Mouse (Mus musculus): ENCODE data around the gene Eif2b4. TPM values are rescaled to one million over a fixed set of nuclear protein-coding genes. Genes with fewer than 3 reads are reported as not detected.

The Eif2b4 gene
- polyA plus RNA-seq, 1 experiment from 2014 or later = 55.5 TPM

DNA sequence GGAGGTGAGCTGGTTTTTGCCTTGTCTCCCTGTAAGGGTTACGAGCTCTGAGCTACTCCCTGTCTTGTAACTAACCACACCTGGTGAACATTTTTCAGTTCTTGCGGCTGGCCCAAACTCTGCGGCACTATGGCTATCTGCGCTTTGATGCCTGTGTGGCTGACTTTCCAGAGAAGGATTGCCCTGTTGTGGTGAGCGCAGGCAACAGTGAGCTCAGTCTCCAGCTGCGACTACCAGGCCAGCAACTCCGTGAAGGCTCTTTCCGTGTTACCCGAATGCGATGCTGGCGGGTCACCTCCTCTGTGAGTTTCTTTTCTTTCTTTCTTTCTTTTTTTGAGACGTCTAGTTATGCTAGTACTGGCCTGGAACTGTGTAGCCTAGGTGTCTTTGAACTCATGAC, 3.8 kb upstream of the Eif2b4 start:
- 94% methylated on average over 12 of the region's 12 CpGs for WGBS
- Histone ChIP-seq H3K4me2 (ENCODE audit: low read depth, low read length) (no peak overlapping the region), H3K9ac (ENCODE audit: low read depth, low read length) (no peak overlapping the region), H3K9me3 (ENCODE audit: control insufficient read depth, low read length) (peaks cover 5% of the 10 kb centered on the region), H3K27me3 (replicated peaks; ENCODE audit: control insufficient read depth, insufficient read depth, low read length) (no peaks in the 10 kb centered on the region), H3K27ac (replicated peaks; ENCODE audit: low read depth, low read length) (no peak overlapping the region), H3K4me1 (ENCODE audit: control insufficient read depth, insufficient read depth, low read length) (peaks cover 5% of the 10 kb centered on the region), H3K4me3 (ENCODE audit: low read depth, low read length) (no peak overlapping the region), H3K36me3 (ENCODE audit: control insufficient read depth, insufficient read depth, low read length) (peaks cover 67% of the 10 kb centered on the region)
- DNase-seq (ENCODE audit: low spot score) = no peak
- ATAC-seq (ENCODE audit: low read depth) = no peak

- WGBS = 92% methylated on average over 10 of the region's 10 CpGs
- H3K4me2 ChIP-seq (ENCODE audit: low read depth, low read length) = no peak overlapping the region
- peaks cover 9% of the 10 kb centered on the region for H3K4me1 ChIP-seq (ENCODE audit: control insufficient read depth, insufficient read depth, low read length)
- peaks cover 68% of the 10 kb centered on the region for H3K36me3 ChIP-seq (ENCODE audit: control insufficient read depth, insufficient read depth, low read length)
- DNase-seq (ENCODE audit: low spot score) (no peak), ATAC-seq (ENCODE audit: low read depth) (no peak)
- H3K9me3 ChIP-seq (ENCODE audit: control insufficient read depth, low read length) = peaks cover 5% of the 10 kb centered on the region
- no peak overlapping the region for H3K9ac ChIP-seq (ENCODE audit: low read depth, low read length)
- H3K4me3 ChIP-seq (ENCODE audit: low read depth, low read length) = no peak overlapping the region
- no peaks in the 10 kb centered on the region for H3K27me3 ChIP-seq (replicated peaks; ENCODE audit: control insufficient read depth, insufficient read depth, low read length)
- H3K27ac ChIP-seq (replicated peaks; ENCODE audit: low read depth, low read length) = no peak overlapping the region
Observed at GRCm38 (mm10) chr5:31196207-31196606, 3.0 kb upstream of the Eif2b4 start.

- Histone ChIP-seq H3K9ac (ENCODE audit: low read depth, low read length) (no peak overlapping the region), H3K9me3 (ENCODE audit: control insufficient read depth, low read length) (peaks cover 5% of the 10 kb centered on the region), H3K4me1 (ENCODE audit: control insufficient read depth, insufficient read depth, low read length) (peaks cover 9% of the 10 kb centered on the region), H3K4me2 (ENCODE audit: low read depth, low read length) (no peak overlapping the region), H3K27ac (replicated peaks; ENCODE audit: low read depth, low read length) (no peak overlapping the region), H3K36me3 (ENCODE audit: control insufficient read depth, insufficient read depth, low read length) (peaks cover 73% of the 10 kb centered on the region), H3K27me3 (replicated peaks; ENCODE audit: control insufficient read depth, insufficient read depth, low read length) (no peaks in the 10 kb centered on the region), H3K4me3 (ENCODE audit: low read depth, low read length) (no peak overlapping the region)
- 94% methylated on average over 4 of the region's 4 CpGs for WGBS
- ATAC-seq (ENCODE audit: low read depth) = no peak
- DNase-seq (ENCODE audit: low spot score) = no peak
Observed at GRCm38 (mm10) chr5:31195671-31196070, 2.4 kb upstream of the Eif2b4 start.

DNA sequence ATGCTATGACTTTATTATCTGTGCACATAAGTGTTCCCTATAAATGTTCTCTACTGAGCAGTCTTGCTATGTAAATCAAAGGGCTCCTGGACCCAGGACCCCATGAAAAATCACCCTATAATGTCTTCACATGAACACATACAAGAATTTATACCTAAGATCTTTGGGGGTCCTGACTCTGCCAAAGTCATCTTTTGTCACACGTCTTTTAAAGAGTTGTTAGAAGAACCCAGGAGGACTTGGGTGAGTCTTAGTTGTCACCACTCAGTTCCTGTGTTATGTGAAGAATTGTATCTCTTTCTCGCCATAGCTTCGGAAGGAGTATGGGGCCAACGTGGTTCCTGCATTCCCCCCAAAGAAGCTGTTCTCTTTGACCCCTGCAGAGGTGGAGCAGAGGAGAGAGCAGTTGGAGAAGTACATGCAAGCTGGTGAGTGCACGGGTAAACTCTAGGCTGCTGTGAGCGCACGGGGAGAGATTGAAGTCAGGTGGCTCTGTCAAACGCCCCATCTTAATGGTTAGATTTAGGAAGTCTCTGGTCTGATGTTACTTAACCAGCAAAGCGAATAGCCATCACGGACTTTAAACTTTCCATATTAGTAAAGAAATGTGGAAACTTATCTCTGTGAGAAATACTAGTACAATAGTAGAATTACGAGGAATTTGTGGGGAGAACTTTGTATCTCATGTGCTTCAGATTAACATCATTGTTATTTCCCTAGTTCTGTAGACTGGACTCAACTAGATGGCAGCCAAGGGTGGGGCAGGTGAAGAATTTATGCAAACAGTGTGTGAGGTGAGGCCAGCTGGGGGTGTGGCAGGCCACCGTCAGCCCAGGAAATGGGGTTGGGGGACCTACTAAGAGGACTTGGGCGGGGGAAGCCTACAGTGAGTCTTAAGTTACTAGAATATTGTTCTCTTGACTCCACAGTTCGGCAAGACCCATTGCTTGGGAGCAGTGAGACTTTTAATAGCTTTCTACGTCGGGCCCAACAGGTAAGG, 1.6 kb upstream of the Eif2b4 start:
- Histone ChIP-seq H3K36me3 (ENCODE audit: control insufficient read depth, insufficient read depth, low read length) (peaks cover 74% of the 10 kb centered on the region), H3K4me2 (ENCODE audit: low read depth, low read length) (peak overlapping the region; percentile 92), H3K27ac (replicated peaks; ENCODE audit: low read depth, low read length) (no peak overlapping the region), H3K9me3 (ENCODE audit: control insufficient read depth, low read length) (no peaks in the 10 kb centered on the region), H3K4me1 (ENCODE audit: control insufficient read depth, insufficient read depth, low read length) (peaks cover 9% of the 10 kb centered on the region), H3K27me3 (replicated peaks; ENCODE audit: control insufficient read depth, insufficient read depth, low read length) (no peaks in the 10 kb centered on the region), H3K9ac (ENCODE audit: low read depth, low read length) (peak overlapping the region; percentile 87; the same call in 1 of the 2 replicates), H3K4me3 (ENCODE audit: low read depth, low read length) (peak overlapping the region; percentile 86)
- no peak for ATAC-seq (ENCODE audit: low read depth)
- WGBS = 91% methylated on average over 16 of the region's 16 CpGs
- no peak for DNase-seq (ENCODE audit: low spot score)

- Histone ChIP-seq H3K27ac (replicated peaks; ENCODE audit: low read depth, low read length) (peak overlapping the region; percentile 87), H3K4me1 (ENCODE audit: control insufficient read depth, insufficient read depth, low read length) (peaks cover 9% of the 10 kb centered on the region), H3K36me3 (ENCODE audit: control insufficient read depth, insufficient read depth, low read length) (peaks cover 73% of the 10 kb centered on the region), H3K4me3 (ENCODE audit: low read depth, low read length) (peak overlapping the region; percentile 86), H3K9ac (ENCODE audit: low read depth, low read length) (peak overlapping the region; percentile 87), H3K27me3 (replicated peaks; ENCODE audit: control insufficient read depth, insufficient read depth, low read length) (no peaks in the 10 kb centered on the region), H3K9me3 (ENCODE audit: control insufficient read depth, low read length) (no peaks in the 10 kb centered on the region), H3K4me2 (ENCODE audit: low read depth, low read length) (peak overlapping the region; percentile 92)
- peak; percentile 6 for DNase-seq (ENCODE audit: low spot score)
- 10% methylated on average over 25 of the region's 25 CpGs for WGBS
- no peak for ATAC-seq (ENCODE audit: low read depth)
Observed at GRCm38 (mm10) chr5:31193631-31194281, 526 bp upstream of the Eif2b4 start.

DNA sequence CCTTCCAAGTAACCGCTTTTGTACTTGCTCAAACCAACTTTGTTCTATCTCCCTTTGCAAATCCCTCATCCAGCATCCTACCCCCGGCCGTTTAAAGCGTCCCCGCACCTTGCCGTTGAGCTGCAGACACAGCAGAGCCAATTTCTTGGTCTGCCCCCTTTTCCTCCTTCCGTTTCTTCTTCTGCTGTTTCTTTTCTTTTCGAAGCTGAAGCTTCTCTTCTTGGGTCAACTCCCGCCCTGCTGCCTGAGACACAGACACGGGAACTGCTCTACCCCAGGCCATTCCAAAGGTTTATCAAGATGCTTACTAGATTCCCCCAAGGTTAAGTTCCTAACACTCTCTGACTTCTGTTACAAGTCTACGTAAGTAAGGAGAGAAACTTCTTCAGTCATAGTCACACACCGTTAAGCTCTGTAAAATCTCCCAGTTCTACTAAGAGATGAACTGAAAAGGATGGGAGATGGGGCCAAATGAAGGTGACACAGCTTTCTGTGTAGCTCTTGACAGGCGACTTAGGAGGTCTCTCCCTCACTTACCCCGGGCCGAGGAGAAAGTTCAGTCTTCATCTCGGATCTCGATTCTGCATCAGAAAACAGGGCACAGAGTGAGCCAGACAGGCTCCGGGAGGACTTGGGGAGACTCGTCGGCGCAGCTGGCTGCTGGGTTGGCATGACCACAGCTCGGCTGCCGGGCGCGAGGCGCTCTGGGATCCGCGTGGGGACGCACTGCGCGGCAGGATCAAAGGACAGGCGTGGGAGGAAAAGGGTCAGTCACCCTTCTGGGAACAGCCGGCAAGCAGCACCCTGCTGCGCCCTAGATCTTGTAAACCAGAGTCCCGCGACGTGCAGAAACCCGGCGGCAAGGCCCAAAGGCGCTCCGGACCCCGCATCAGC, 938 bp downstream of the Eif2b4 start:
- no peaks in the 10 kb centered on the region for H3K9me3 ChIP-seq (ENCODE audit: control insufficient read depth, low read length)
- H3K36me3 ChIP-seq (ENCODE audit: control insufficient read depth, insufficient read depth, low read length) = peaks cover 73% of the 10 kb centered on the region
- peak overlapping the region; percentile 75 for H3K4me2 ChIP-seq (ENCODE audit: low read depth, low read length)
- peak overlapping the region; percentile 75 for H3K27ac ChIP-seq (replicated peaks; ENCODE audit: low read depth, low read length)
- peaks cover 9% of the 10 kb centered on the region for H3K4me1 ChIP-seq (ENCODE audit: control insufficient read depth, insufficient read depth, low read length)
- DNase-seq (ENCODE audit: low spot score) (peak; percentile 78), ATAC-seq (ENCODE audit: low read depth) (peak; percentile 56)
- H3K4me3 ChIP-seq (ENCODE audit: low read depth, low read length) = peak overlapping the region; percentile 86
- H3K27me3 ChIP-seq (replicated peaks; ENCODE audit: control insufficient read depth, insufficient read depth, low read length) = no peaks in the 10 kb centered on the region
- 20% methylated on average over 30 of the region's 42 CpGs for WGBS
- peak overlapping the region; percentile 87 for H3K9ac ChIP-seq (ENCODE audit: low read depth, low read length)

DNA sequence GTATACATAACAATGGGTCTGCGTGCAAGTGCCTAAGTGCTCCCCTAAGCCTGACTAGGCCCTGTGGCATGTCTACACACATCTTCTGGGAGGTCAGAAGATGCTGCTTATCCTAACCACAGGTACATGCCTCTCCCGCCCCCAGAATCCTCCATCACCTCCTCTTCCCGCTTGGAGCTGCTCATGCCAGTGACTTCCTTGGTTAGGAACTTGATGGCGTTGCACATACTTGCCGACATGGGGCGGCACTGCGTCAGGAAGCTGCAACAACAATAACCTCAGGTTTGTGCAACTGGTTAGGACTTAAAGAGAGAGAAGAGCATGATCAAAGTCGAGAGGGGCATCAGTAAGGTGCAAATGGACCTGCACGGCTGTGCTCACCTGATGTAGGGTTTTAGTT, 3.0 kb downstream of the Eif2b4 start:
- no peak for ATAC-seq (ENCODE audit: low read depth)
- Histone ChIP-seq H3K9ac (ENCODE audit: low read depth, low read length) (no peak overlapping the region), H3K9me3 (ENCODE audit: control insufficient read depth, low read length) (no peaks in the 10 kb centered on the region), H3K27me3 (replicated peaks; ENCODE audit: control insufficient read depth, insufficient read depth, low read length) (no peaks in the 10 kb centered on the region), H3K36me3 (ENCODE audit: control insufficient read depth, insufficient read depth, low read length) (peaks cover 58% of the 10 kb centered on the region), H3K4me2 (ENCODE audit: low read depth, low read length) (no peak overlapping the region), H3K4me3 (ENCODE audit: low read depth, low read length) (no peak overlapping the region), H3K27ac (replicated peaks; ENCODE audit: low read depth, low read length) (no peak overlapping the region), H3K4me1 (ENCODE audit: control insufficient read depth, insufficient read depth, low read length) (peaks cover 9% of the 10 kb centered on the region)
- no peak for DNase-seq (ENCODE audit: low spot score)
- WGBS = 90% methylated on average over 9 of the region's 9 CpGs

GRCm38 (mm10) chr5:31188223-31188840, 4.9 kb downstream of the Eif2b4 start:
- Histone ChIP-seq H3K36me3 (ENCODE audit: control insufficient read depth, insufficient read depth, low read length) (peaks cover 45% of the 10 kb centered on the region), H3K4me3 (ENCODE audit: low read depth, low read length) (no peak overlapping the region), H3K9ac (ENCODE audit: low read depth, low read length) (no peak overlapping the region), H3K27me3 (replicated peaks; ENCODE audit: control insufficient read depth, insufficient read depth, low read length) (no peaks in the 10 kb centered on the region), H3K27ac (replicated peaks; ENCODE audit: low read depth, low read length) (no peak overlapping the region), H3K9me3 (ENCODE audit: control insufficient read depth, low read length) (no peaks in the 10 kb centered on the region), H3K4me2 (ENCODE audit: low read depth, low read length) (no peak overlapping the region), H3K4me1 (ENCODE audit: control insufficient read depth, insufficient read depth, low read length) (peaks cover 4% of the 10 kb centered on the region)
- no peak for DNase-seq (ENCODE audit: low spot score)
- ATAC-seq (ENCODE audit: low read depth) = no peak
- WGBS = 71% methylated on average over 4 of the region's 4 CpGs

All from embryonic facial prominence, embryonic 14.5 days (tissue).